Mouse (Mus musculus) WW6 (cell line): ENCODE measurements at regions not wholly inside any gene's neighbourhood (a gene's known extent, or its start where the extent isn't known, plus 50 kb on each side); places are given as distances from the start of the nearest gene placed in this dataset.

Experiments used
- DNase-seq: peaks from one replicate; pipeline ENCODE4 v3.0.0-alpha.2; 2013; ENCODE audit warnings: low read depth, low spot score

- no peak for DNase-seq
Observed at GRCm38 (mm10) chr5:118380052-118380421, 135.0 kb downstream of the 2410131K14Rik start.

DNA sequence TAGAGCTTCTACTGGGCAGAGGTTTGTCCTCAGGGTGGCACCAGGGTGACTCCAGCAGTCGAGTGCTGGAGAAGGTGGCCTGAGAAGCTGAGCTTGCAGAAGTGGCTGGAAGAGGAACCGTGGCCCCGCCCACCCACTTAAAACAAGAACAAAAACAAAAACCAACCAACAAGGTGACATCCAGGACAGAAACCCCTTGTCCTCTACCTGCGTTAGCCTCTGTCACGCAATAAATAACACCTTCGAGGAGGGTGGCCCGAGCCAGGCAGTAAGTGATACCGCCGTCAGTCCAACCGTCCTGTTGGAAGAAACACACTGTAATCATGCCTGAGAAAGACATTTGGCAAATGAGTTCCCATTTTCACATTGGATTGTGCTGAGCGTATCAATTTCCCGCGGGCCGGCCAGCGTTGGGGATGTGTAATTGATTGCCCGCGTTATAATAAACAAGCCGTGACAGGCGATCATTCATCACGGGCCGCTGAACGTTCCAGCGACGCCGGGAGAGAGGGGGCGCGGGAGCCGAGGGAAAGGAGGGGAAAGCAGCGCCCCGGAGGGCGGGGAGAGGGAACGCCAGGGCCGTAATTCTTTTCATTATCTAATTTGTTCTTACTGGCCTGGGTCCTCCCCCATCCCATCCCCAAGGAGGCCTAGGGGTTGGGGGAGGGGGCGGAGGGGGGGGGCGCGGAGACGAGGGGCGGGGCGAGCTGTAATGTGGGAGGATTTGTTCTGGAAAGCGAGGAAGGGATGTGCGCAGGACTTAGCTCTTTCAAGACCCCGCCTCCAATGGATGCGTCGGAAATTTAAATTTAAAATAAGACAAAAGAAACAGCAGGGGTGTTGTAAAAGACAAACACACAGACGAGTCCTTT is 135.6 kb downstream of the 2410131K14Rik start:
- DNase-seq, result peak; percentile 38

- peak; percentile 66 for DNase-seq
Observed at GRCm38 (mm10) chr5:118381294-118381675, 136.3 kb downstream of the 2410131K14Rik start.

DNA sequence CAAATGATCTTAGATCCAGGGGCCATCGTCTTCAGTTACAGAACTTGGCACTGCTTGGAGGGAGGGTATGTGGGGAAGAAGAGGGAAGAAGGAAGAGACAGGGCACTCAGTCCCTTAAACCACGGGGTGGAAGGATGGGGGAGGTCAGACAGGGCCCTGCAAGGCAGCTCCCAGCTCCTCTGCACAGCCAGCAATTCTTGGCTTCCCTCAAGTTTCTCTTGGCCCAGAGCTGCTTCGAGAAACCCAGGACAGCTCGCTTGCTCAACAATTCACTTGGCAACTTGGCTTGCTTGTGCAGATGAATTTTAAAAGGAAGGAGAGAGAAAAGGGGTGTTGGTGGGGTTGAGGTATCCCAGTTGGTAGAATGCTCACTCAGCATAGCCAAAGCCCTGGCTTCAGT is 141.1 kb downstream of the 2410131K14Rik start:
- DNase-seq, result no peak

- DNase-seq, result no peak
Observed at GRCm38 (mm10) chr5:118388419-118388818, 143.4 kb downstream of the 2410131K14Rik start.

- no peak for DNase-seq
Observed at GRCm38 (mm10) chr5:118390691-118391373, 145.8 kb downstream of the 2410131K14Rik start.

GRCm38 (mm10) chr5:118392932-118393487 is 148.0 kb downstream of the 2410131K14Rik start:
- no peak for DNase-seq

- peak; percentile 38 for DNase-seq
Observed at GRCm38 (mm10) chr5:118394051-118394450, 149.0 kb downstream of the 2410131K14Rik start.

- DNase-seq, result no peak
Observed at GRCm38 (mm10) chr5:118396004-118396725, 151.1 kb downstream of the 2410131K14Rik start.

GRCm38 (mm10) chr5:118400926-118401325 is 155.9 kb downstream of the 2410131K14Rik start:
- DNase-seq, result no peak

GRCm38 (mm10) chr5:118404398-118404797 is 156.1 kb upstream of the Med13l start:
- DNase-seq, result no peak

DNA sequence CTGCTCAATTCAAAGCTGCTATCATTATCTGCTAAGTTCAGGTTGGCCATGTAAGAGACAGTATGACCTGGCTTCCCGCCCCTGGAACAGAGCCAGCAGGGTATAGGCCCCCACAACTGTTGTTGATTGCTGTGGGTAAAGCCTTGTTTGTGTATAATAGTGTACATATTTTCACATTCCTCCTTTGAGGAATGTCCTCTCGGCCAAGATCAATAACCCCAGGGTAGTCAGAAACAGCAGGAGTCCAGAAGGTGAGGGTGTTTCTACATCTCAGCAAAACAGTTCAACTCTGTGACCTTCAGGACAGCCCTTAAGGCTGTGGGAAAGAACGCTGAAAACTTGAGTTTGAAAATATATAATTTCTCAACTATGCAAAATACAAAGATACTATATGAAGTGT is 155.1 kb upstream of the Med13l start:
- DNase-seq, result no peak

DNA sequence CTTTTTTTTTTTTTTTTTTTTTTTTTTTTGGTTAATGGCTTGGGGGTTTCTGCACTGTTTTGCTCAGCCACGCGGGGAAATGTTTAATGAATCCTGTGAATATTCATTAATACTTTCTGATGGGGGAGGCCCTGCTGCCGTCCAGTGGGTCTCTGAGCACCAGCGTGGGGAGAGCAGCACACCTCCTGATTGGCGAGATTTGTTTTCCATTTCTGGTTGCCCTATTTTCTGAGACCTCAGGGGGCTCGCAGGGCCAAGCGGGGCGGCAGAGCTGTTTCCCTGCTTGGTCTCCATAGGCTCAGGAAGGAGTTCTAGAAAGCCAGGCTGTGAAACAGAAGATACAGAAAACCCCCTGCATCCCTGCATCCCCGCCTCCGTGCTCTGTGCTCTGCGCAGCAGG is 153.0 kb upstream of the Med13l start:
- DNase-seq, result no peak

GRCm38 (mm10) chr5:118407973-118408372 is 152.5 kb upstream of the Med13l start:
- no peak for DNase-seq

DNA sequence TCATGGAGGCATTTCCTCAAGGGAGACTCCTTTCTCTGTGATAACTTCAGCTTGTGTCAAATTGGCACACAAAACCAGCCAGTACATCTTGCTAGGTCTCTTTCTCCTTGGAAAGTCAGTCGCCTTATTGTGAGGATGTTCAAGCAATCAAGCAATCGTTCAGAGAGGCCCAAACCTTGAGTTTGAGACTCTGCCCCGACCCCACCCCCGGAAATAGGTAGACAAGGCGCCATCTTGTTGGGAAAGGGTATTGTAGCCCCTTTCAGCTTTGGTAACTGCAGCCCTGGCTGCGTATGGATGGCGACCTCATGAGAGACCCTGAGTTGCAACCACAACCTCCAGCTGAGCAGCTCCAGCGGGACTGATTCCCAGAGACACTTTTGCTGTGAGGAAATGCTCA is 151.7 kb upstream of the Med13l start:
- DNase-seq, result no peak

DNA sequence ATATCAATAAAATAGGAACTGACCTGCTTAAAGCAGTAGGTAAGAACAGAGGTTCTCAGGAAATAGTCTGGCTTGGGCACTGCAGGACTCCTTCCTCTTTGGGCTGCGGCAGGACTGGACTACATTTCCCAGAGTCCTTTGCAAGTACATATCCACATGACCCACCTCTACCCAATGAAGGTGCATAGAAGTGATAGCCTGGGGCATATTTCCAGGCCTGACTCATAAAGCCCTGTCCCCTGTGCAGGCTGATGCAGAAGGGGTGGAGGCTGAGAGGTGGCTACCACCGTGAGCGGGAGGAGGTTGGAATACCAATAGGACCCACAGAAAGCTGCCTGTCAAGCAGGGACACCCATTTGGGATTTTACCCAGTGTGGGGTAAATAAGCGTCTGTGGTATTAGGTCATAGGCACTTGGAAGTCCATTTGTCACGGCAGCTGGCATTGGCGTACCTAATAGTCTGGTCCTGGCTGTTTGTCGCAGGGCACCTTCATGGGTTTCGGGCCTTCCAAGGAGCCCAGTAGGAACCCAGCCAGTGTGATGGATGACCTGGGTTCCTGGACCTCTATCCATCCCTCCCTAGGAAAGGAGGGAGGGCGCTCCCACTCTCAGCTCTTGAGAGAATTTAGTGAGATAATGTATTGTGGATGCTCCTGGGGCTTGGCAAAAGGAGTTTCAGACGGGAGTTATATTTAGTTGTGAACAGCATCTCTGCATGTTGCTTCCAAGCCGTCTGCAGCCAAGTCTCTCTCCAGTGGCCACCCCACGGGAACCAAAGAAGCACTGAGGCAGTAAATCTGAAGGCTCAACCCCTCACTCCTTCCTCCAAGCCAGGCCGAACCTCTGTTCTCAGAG is 146.8 kb upstream of the Med13l start:
- DNase-seq, result peak; percentile 70

DNA sequence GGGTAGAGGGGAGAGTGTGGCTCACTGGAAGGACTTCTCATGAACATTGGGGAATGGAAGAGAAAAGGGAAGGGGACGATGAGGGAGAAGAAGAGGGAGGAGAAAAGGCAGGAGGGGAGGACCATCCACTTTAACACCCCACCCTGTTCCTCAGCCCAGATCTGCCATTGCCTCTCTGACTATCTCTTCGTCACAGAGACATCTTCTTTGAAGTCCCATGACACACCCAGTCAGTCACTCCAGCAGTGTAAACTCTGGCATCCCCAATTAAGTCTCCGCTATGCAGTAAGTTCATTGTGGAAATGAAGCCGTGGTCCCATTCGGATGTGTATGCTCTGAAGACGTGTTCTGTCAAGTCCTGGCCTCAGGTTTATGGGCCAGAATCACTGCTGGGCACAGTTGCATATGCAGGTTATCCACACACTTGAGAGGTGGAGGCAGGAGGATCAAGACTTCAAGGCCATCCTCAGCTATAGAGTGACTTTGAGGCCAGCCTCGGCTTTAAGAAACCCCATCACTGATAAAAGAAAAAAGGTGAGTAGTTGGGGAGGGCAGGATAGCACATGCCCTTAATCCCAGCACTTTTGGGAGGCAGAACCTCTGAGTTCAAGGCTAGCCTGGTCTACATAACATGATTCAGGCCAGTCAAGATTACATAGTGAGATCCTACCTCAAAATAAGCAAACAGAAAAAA is 141.0 kb upstream of the Med13l start:
- no peak for DNase-seq

DNA sequence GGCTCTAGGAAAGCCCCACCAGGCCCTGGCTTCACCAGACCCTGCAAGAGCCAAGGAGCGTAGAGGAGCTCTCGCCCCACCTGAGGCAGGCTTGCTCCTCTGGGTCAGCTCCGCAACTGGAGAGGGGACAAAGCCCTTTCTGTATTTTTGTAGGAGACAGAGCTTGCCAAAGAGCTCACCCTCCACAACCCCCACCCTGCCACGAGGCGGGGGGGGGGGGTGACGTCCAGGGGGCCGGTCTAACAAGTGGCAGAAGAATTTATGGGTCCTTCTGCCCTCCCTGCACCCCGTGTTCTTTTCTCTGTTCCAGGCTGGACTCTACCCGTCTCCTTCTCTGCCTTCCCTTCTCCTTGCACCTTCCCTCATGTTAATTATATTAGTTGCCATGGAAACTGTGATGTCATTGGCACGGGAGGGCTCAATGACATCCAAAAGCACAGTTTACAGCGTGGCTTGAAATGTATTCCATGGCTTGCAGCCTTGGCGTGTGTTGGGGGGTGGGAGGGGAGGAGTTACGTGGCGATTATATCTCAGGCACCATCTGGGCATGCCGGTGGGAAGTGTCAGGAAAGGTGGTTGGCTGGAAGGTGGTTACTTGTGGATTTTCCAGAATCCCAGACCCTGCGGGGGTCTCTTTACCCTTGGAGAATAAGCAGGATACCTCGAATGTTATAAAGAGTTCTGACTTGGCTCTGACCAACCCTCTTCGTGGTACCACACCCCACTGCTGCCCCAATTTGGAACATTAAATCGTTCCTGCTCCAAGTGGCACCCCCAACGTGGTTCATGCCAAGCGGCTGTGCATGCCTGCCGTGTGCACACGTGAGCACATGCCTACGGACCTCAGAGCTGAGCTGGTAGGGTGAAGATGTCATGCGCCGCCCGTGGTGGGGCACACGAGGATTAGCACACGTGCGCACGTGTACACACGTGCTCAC is 138.3 kb upstream of the Med13l start:
- no peak for DNase-seq

GRCm38 (mm10) chr5:118424177-118424576 is 136.3 kb upstream of the Med13l start:
- no peak for DNase-seq
